Mouse (Mus musculus) neural tube, embryonic 15.5 days (tissue): Measurements from ENCODE around the gene Plekha6. TPM values are rescaled to one million over a fixed set of nuclear protein-coding genes. Genes with fewer than 3 reads are reported as not detected.

Experiments used
- ATAC-seq: fragments of 200-750 bp; cut with Nextera tagmentation; 2 replicates; pipeline ENCODE4 v1.8.0; 2017; ENCODE audit warnings: mild to moderate bottlenecking, moderate TSS enrichment, moderate library complexity; ENCODE audit not compliant: low FRiP score
- H3K27ac ChIP-seq: fragments of 300-500 bp; sonication (generic); replicated peaks from 2 replicates; pipeline ENCODE4 v1.5.1; 2015; ENCODE audit warnings: mild to moderate bottlenecking, inconsistent platforms
- H3K27me3 ChIP-seq: fragments of 300-500 bp; sonication (generic); replicated peaks from 2 replicates; pipeline ENCODE4 v1.6.1; 2015; ENCODE audit warnings: inconsistent platforms
- H3K36me3 ChIP-seq: fragments of 300-500 bp; sonication (generic); 2 replicates; pipeline ENCODE4 v1.6.1; 2015; ENCODE audit warnings: inconsistent platforms
- H3K4me1 ChIP-seq: fragments of 300-500 bp; sonication (generic); 2 replicates; pipeline ENCODE4 v1.6.1; 2015; ENCODE audit warnings: inconsistent platforms
- H3K4me2 ChIP-seq: fragments of 300-500 bp; sonication (generic); 2 replicates; pipeline ENCODE4 v1.6.1; 2015; ENCODE audit warnings: inconsistent platforms, mild to moderate bottlenecking, moderate library complexity
- H3K4me3 ChIP-seq: fragments of 300-500 bp; sonication (generic); replicated peaks from 2 replicates; pipeline ENCODE4 v1.5.1; 2015; ENCODE audit warnings: mild to moderate bottlenecking, inconsistent platforms
- H3K9ac ChIP-seq: fragments of 300-500 bp; sonication (generic); replicated peaks from 2 replicates; pipeline ENCODE4 v1.6.1; 2015; ENCODE audit warnings: mild to moderate bottlenecking, inconsistent platforms
- H3K9me3 ChIP-seq: fragments of 300-500 bp; sonication (generic); replicated peaks from 2 replicates; pipeline ENCODE4 v1.6.1; 2016; ENCODE audit warnings: inconsistent platforms
- WGBS: fragments of 180-500 bp; shearing (Covaris S2); methylation state at CpG from one replicate; pipeline ENCODE4 v1.1.7; 2015; ENCODE audit warnings: mixed read lengths; 5-methylcytosine and 5-hydroxymethylcytosine counted together
- polyA plus RNA-seq: library from polyadenylated mRNA; unstranded; fragments of >200 nt; fragmentation: Nextera tagmentation; extraction: Ambion mirVana; gene quantifications from 2 replicates; pipeline ENCODE4 v1.2.1, GENCODE M21; 2015

Gene Plekha6
- polyA plus RNA-seq, 1 experiment from 2014 or later = 20.5 TPM

- no peaks in the 10 kb centered on the region for H3K4me1 ChIP-seq
- WGBS = 95% methylated on average over 6 of the region's 6 CpGs
- no peak for ATAC-seq
- H3K4me2 ChIP-seq = no peak overlapping the region
- H3K9me3 ChIP-seq = no peaks in the 10 kb centered on the region
- no peak overlapping the region for H3K4me3 ChIP-seq
- peaks cover 72% of the 10 kb centered on the region for H3K36me3 ChIP-seq
- H3K27ac ChIP-seq = no peak overlapping the region
- no peak overlapping the region for H3K9ac ChIP-seq
- H3K27me3 ChIP-seq = no peaks in the 10 kb centered on the region
Observed at GRCm38 (mm10) chr1:133291888-133292287, 127.9 kb downstream of the Plekha6 start.

GRCm38 (mm10) chr1:133292608-133293007 lies 128.6 kb downstream of the Plekha6 start:
- Histone ChIP-seq H3K27me3 (no peaks in the 10 kb centered on the region), H3K4me1 (no peaks in the 10 kb centered on the region; the same call in 1 of the 2 replicates), H3K4me3 (no peak overlapping the region), H3K9ac (no peak overlapping the region), H3K9me3 (no peaks in the 10 kb centered on the region), H3K36me3 (peaks cover 68% of the 10 kb centered on the region), H3K27ac (no peak overlapping the region), H3K4me2 (no peak overlapping the region)
- no peak for ATAC-seq

DNA sequence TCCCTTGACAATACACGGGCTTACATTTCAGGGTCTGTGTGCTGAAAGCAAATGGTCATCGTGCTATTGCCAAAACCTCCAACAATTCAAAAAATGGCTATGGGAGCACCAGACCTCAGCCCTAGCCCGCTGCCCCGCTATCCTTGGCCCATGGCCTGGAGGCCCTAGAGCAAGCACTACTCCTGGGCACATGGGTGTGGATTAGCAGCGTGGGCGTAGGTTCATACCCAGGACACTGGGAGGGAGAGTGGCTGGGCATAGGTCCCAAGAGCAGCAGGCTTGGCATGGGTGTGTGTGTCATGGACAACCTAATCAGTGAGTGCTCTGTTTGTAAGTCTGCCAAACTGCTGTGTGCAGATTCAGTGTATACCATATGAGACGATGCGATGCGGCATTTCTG lies 132.4 kb downstream of the Plekha6 start:
- Histone ChIP-seq H3K4me3 (no peak overlapping the region), H3K4me1 (peaks cover 13% of the 10 kb centered on the region), H3K27ac (no peak overlapping the region), H3K27me3 (no peaks in the 10 kb centered on the region), H3K9ac (no peak overlapping the region), H3K36me3 (peaks cover 55% of the 10 kb centered on the region), H3K4me2 (no peak overlapping the region), H3K9me3 (no peaks in the 10 kb centered on the region)
- no peak for ATAC-seq
- WGBS = 83% methylated on average over 9 of the region's 9 CpGs

- H3K4me2 ChIP-seq = no peak overlapping the region
- H3K9me3 ChIP-seq = no peaks in the 10 kb centered on the region
- H3K4me3 ChIP-seq = no peak overlapping the region
- peaks cover 37% of the 10 kb centered on the region for H3K36me3 ChIP-seq
- ATAC-seq = no peak
- H3K4me1 ChIP-seq = peaks cover 19% of the 10 kb centered on the region
- H3K9ac ChIP-seq = no peak overlapping the region
- no peaks in the 10 kb centered on the region for H3K27me3 ChIP-seq
- no peak overlapping the region for H3K27ac ChIP-seq
- WGBS = 28% methylated on average over 14 of the region's 14 CpGs
Observed at GRCm38 (mm10) chr1:133298816-133299215, 134.8 kb downstream of the Plekha6 start.

DNA sequence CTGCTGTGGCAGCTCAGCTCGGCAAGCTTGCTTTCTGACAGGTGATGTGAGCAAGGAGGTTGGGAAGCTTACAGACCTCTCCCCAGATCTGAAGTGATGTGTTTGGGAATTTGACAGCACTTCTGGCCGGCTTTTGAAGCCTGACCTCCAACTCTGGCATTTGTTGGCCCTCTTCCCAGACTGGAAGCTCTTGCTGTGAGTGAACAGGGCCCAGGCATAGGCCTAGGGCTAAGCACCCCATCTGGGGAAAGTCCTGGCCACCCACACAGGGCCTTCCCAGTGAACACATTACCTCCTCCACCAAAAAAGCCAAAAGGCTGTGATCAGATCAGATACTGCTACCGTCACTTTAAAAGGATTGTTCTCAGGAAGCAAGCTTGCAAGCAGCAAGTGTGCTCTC lies 138.5 kb downstream of the Plekha6 start:
- no peak for ATAC-seq
- WGBS = 36% methylated on average over 3 of the region's 3 CpGs
- no peaks in the 10 kb centered on the region for H3K27me3 ChIP-seq
- H3K9me3 ChIP-seq = no peaks in the 10 kb centered on the region
- H3K36me3 ChIP-seq = peaks cover 12% of the 10 kb centered on the region
- H3K27ac ChIP-seq = no peak overlapping the region
- peaks cover 22% of the 10 kb centered on the region for H3K4me1 ChIP-seq
- H3K4me3 ChIP-seq = no peak overlapping the region
- no peak overlapping the region for H3K4me2 ChIP-seq
- H3K9ac ChIP-seq = no peak overlapping the region

DNA sequence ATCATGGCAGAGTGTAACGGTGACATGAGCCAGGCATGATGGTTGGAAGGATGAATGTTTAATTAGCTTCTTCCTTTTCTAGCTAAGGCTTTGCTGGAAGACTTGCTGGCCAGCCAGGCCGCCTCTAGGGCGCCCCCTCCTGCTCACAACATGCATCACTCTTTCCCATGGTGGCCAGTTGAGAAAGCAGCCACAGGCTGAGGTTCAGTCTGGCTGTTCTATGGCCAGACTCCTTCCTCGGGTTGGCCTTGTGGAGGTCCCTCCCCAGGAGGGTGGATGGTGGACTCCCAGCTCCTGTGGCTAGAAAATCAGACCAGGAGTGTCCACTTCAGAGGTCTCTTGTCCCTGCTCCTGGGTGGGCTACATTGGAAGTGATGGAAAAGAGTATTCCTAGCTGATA lies 142.8 kb downstream of the Plekha6 start:
- Histone ChIP-seq H3K4me3 (no peak overlapping the region), H3K9me3 (no peaks in the 10 kb centered on the region), H3K36me3 (no peaks in the 10 kb centered on the region), H3K4me2 (no peak overlapping the region), H3K9ac (no peak overlapping the region), H3K27me3 (no peaks in the 10 kb centered on the region), H3K27ac (no peak overlapping the region), H3K4me1 (peaks cover 14% of the 10 kb centered on the region)
- ATAC-seq = no peak
- WGBS = 6% methylated on average over 4 of the region's 4 CpGs

DNA sequence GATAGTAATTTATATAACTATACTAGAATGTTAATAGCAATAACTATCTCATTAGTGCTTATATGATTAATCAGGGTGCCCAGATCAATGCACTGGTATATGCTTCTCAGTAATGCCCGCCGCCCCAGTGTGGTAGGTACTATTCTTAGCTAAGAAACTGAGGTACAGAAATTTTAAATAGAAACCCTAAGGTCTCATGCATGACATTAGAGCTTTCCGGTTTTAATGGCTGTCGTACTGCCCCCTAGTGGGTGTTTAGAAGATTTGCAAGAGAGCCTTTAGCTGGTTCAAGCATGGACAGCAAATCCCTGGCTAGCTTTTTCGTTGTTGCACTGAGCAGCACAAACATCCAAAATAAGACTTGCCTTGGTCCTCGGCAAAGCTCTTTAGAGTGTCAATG lies 143.3 kb downstream of the Plekha6 start:
- WGBS = 15% methylated on average over 6 of the region's 6 CpGs
- peak; percentile 54 for ATAC-seq

GRCm38 (mm10) chr1:133309652-133310267 lies 145.8 kb downstream of the Plekha6 start, which contains the start of gene Golt1a:
TSS of gene Golt1a (plus strand) at chr1:133309800.
- Histone ChIP-seq H3K9me3 (no peaks in the 10 kb centered on the region), H3K36me3 (no peaks in the 10 kb centered on the region), H3K27ac (no peak within 1 kb of the TSS), H3K9ac (no peak within 1 kb of the TSS), H3K4me1 (peaks cover 18% of the 10 kb centered on the region), H3K4me3 (no peak within 1 kb of the TSS), H3K27me3 (no peaks in the 10 kb centered on the region), H3K4me2 (no peak within 1 kb of the TSS)
- no peak for ATAC-seq
- WGBS = 66% methylated on average over 14 of the region's 14 CpGs

More for the DNA sequence above, 143.3 kb downstream of the Plekha6 start:
- Histone ChIP-seq H3K27ac (no peak overlapping the region), H3K4me3 (no peak overlapping the region), H3K36me3 (no peaks in the 10 kb centered on the region), H3K4me1 (peaks cover 15% of the 10 kb centered on the region), H3K9me3 (no peaks in the 10 kb centered on the region), H3K9ac (no peak overlapping the region), H3K4me2 (no peak overlapping the region), H3K27me3 (no peaks in the 10 kb centered on the region)

GRCm38 (mm10) chr1:133311240-133311639 lies 147.2 kb downstream of the Plekha6 start:
- 61% methylated on average over 4 of the region's 4 CpGs for WGBS
- peaks cover 18% of the 10 kb centered on the region for H3K4me1 ChIP-seq
- H3K9me3 ChIP-seq = no peaks in the 10 kb centered on the region
- H3K4me2 ChIP-seq = no peak overlapping the region
- no peak overlapping the region for H3K27ac ChIP-seq
- ATAC-seq = no peak
- no peaks in the 10 kb centered on the region for H3K36me3 ChIP-seq
- no peaks in the 10 kb centered on the region for H3K27me3 ChIP-seq
- no peak overlapping the region for H3K4me3 ChIP-seq
- no peak overlapping the region for H3K9ac ChIP-seq

DNA sequence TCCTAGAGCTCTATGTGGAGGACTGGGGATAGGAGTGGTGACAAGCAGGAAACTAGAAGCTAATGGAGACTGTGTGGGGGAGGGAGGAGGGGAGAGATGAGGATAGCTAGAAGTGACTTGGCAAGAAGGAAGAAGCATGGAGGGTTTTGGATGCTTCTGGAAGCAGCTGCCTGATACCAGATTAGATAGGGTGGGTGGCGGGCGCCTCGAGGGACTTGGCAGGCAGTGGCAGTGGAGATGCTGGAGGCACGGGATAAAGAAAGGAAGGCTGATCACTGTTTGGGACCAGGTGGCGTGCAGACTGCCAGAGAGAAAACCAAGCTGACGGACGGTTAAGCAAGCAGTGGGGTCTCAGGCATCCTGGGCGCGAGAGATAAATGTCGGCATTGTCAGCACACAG lies 147.9 kb downstream of the Plekha6 start:
- Histone ChIP-seq H3K4me2 (peak overlapping the region; percentile 32), H3K27ac (peak overlapping the region; percentile 45; the same call in 1 of the 2 replicates)

DNA sequence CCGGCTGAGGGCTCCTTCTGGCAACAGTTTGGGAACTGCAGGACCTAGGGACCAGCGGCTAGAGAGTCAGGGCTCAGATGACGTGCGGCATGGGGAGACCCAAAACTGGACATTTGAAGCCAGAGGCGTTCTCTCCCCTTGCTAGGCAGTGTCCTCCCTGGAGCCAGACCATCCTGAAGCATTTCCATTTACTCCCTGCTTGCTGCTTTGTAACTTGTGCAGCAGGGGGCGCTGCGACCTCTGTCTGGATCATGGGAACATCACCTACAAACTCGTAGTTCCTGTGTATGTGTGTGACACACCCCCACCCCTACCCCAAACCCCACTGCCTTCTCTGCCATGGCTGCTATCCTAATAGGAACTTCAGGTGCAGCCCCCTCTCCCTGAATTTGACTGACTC lies 150.4 kb downstream of the Plekha6 start:
- no peak for ATAC-seq
- Histone ChIP-seq H3K4me1 (peaks cover 14% of the 10 kb centered on the region), H3K4me3 (no peak overlapping the region), H3K9ac (no peak overlapping the region), H3K27ac (no peak overlapping the region), H3K9me3 (no peaks in the 10 kb centered on the region), H3K36me3 (no peaks in the 10 kb centered on the region), H3K4me2 (no peak overlapping the region), H3K27me3 (no peaks in the 10 kb centered on the region)
- 27% methylated on average over 8 of the region's 8 CpGs for WGBS

More for the DNA sequence above, 147.9 kb downstream of the Plekha6 start:
- no peak overlapping the region for H3K9ac ChIP-seq
- no peaks in the 10 kb centered on the region for H3K27me3 ChIP-seq
- H3K4me3 ChIP-seq = no peak overlapping the region
- peaks cover 15% of the 10 kb centered on the region for H3K4me1 ChIP-seq
- no peaks in the 10 kb centered on the region for H3K36me3 ChIP-seq
- WGBS = 11% methylated on average over 10 of the region's 10 CpGs
- ATAC-seq = 0 out of 2 replicates have a peak, but pooled peaks have one; percentile 19
- no peaks in the 10 kb centered on the region for H3K9me3 ChIP-seq

DNA sequence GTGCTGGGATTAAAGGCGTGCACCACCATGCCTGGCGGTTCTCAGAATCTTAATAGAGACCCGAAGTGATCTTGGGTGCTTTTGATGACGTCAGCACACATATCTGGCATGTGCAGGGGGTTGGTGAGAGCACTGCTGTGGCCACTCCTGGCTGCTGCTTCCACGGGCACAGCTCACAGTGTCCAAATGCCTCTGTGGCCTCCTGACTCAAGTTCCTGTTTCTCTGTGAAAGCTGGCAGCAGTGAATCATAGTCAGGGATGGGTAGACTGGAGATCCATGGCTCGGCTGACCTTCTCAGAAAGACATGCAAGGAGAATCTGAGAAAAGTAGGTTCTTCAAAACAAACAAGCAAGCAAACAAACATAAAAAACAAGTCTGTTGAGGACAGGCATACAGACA lies 151.8 kb downstream of the Plekha6 start:
- ATAC-seq = no peak
- Histone ChIP-seq H3K36me3 (no peaks in the 10 kb centered on the region), H3K4me3 (no peak overlapping the region), H3K4me2 (no peak overlapping the region), H3K4me1 (peaks cover 14% of the 10 kb centered on the region), H3K27ac (no peak overlapping the region), H3K9ac (no peak overlapping the region), H3K27me3 (no peaks in the 10 kb centered on the region), H3K9me3 (no peaks in the 10 kb centered on the region)
- 83% methylated on average over 6 of the region's 6 CpGs for WGBS
